Mouse (Mus musculus) E14TG2a.4 (cell line): ENCODE data around the gene Fxyd7.

ENCODE experiments used
- H3K27me3 ChIP-seq: 2 replicates; pipeline ENCODE4 v1.6.1; 2014; ENCODE audit warnings: low read length, control low read depth; ENCODE audit not compliant: insufficient read depth
- H3K36me3 ChIP-seq: 2 replicates; pipeline ENCODE4 v1.6.1; 2014; ENCODE audit warnings: low read length, control low read depth; ENCODE audit not compliant: insufficient read depth
- H3K4me1 ChIP-seq: replicated peaks from 2 replicates; pipeline ENCODE4 v1.6.1; 2014; ENCODE audit warnings: low read depth, low read length, control low read depth
- H3K4me3 ChIP-seq: replicated peaks from 2 replicates; pipeline ENCODE4 v1.5.1; 2014; ENCODE audit warnings: mild to moderate bottlenecking, low read length
- H3K9me3 ChIP-seq: 2 replicates; pipeline ENCODE4 v1.6.1; 2014; ENCODE audit warnings: low read length, control low read depth
- CTCF ChIP-seq: conservative IDR thresholded peaks from 2 replicates; pipeline ENCODE4 v1.5.1; 2014; ENCODE audit warnings: low read length
- NANOG ChIP-seq: IDR thresholded peaks from 2 replicates; pipeline ENCODE4 v1.6.1; 2014; ENCODE audit warnings: borderline replicate concordance, low read length, mixed read lengths
- POU5F1 ChIP-seq: IDR thresholded peaks from 2 replicates; pipeline ENCODE4 v1.6.1; 2014; ENCODE audit warnings: low read length, borderline replicate concordance

Fxyd7 gene

DNA sequence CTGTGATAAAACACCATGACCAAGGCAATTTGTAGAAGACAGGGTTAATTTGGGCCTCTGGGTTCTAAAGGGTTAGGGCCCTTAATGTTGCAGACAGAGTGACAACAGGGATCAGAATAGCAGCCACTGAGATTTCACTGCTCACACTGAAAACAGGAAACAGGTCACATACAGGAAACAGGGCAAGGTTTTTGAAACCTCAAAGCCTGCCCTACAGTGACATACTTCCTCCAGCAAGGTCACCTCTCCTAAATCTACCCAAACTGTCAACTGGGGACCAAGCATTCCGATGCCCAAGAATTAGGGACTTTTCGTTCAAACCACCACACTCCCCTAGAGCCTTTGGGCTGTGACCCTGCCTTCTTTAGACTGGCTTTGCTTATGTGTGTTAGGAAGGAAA, 38.5 kb upstream of the Fxyd7 start:
- no peak overlapping the region for H3K4me3 ChIP-seq
- TF ChIP-seq POU5F1, result no peak
- TF ChIP-seq NANOG, result no peak
- no peak for TF ChIP-seq CTCF
- peaks cover 6% of the 10 kb centered on the region; the same call in 1 of the 2 replicates for H3K27me3 ChIP-seq
- H3K9me3 ChIP-seq, result no peaks in the 10 kb centered on the region
- no peaks in the 10 kb centered on the region for H3K36me3 ChIP-seq
- H3K4me1 ChIP-seq, result peaks cover 26% of the 10 kb centered on the region

- Histone ChIP-seq H3K4me3 (no peak overlapping the region), H3K9me3 (no peaks in the 10 kb centered on the region), H3K4me1 (peaks cover 41% of the 10 kb centered on the region), H3K27me3 (peaks cover 6% of the 10 kb centered on the region; the same call in 1 of the 2 replicates), H3K36me3 (no peaks in the 10 kb centered on the region)
- TF ChIP-seq NANOG (no peak), POU5F1 (no peak), CTCF (no peak)
Observed at GRCm38 (mm10) chr7:31088206-31088605, 36.9 kb upstream of the Fxyd7 start.

- H3K9me3 ChIP-seq, result no peaks in the 10 kb centered on the region
- H3K27me3 ChIP-seq, result no peaks in the 10 kb centered on the region
- TF ChIP-seq CTCF (no peak), POU5F1 (no peak), NANOG (no peak)
- peaks cover 47% of the 10 kb centered on the region for H3K4me1 ChIP-seq
- no peak overlapping the region for H3K4me3 ChIP-seq
- no peaks in the 10 kb centered on the region for H3K36me3 ChIP-seq
Observed at GRCm38 (mm10) chr7:31087262-31087661, 36.0 kb upstream of the Fxyd7 start.

- H3K27me3 ChIP-seq, result no peaks in the 10 kb centered on the region
- H3K36me3 ChIP-seq, result no peaks in the 10 kb centered on the region
- no peak for TF ChIP-seq POU5F1
- no peak for TF ChIP-seq NANOG
- no peak for TF ChIP-seq CTCF
- no peak overlapping the region for H3K4me3 ChIP-seq
- no peaks in the 10 kb centered on the region for H3K9me3 ChIP-seq
- H3K4me1 ChIP-seq, result peaks cover 47% of the 10 kb centered on the region
Observed at GRCm38 (mm10) chr7:31086175-31086755, 35.0 kb upstream of the Fxyd7 start.

GRCm38 (mm10) chr7:31085171-31085570, 33.9 kb upstream of the Fxyd7 start:
- H3K4me3 ChIP-seq, result 0 out of 2 replicates have a peak overlapping the region, but pooled peaks have one; percentile 17
- 0 out of 2 replicates have a peak, but pooled peaks cover 4% of the 10 kb centered on the region for H3K27me3 ChIP-seq
- peaks cover 47% of the 10 kb centered on the region for H3K4me1 ChIP-seq
- 0 out of 2 replicates have a peak, but pooled peaks cover 3% of the 10 kb centered on the region for H3K9me3 ChIP-seq
- TF ChIP-seq CTCF (no peak), POU5F1 (no peak), NANOG (no peak)
- no peaks in the 10 kb centered on the region for H3K36me3 ChIP-seq

GRCm38 (mm10) chr7:31084140-31084539, 32.9 kb upstream of the Fxyd7 start:
- Histone ChIP-seq H3K9me3 (0 out of 2 replicates have a peak, but pooled peaks cover 3% of the 10 kb centered on the region), H3K4me1 (peaks cover 47% of the 10 kb centered on the region), H3K27me3 (0 out of 2 replicates have a peak, but pooled peaks cover 4% of the 10 kb centered on the region), H3K4me3 (no peak overlapping the region), H3K36me3 (no peaks in the 10 kb centered on the region)
- TF ChIP-seq POU5F1 (no peak), NANOG (no peak), CTCF (no peak)

- peaks cover 47% of the 10 kb centered on the region for H3K4me1 ChIP-seq
- 0 out of 2 replicates have a peak, but pooled peaks cover 3% of the 10 kb centered on the region for H3K9me3 ChIP-seq
- no peak for TF ChIP-seq POU5F1
- no peaks in the 10 kb centered on the region for H3K36me3 ChIP-seq
- peak overlapping the region; percentile 7; the same call in 1 of the 2 replicates for H3K4me3 ChIP-seq
- H3K27me3 ChIP-seq, result 0 out of 2 replicates have a peak, but pooled peaks cover 4% of the 10 kb centered on the region
Observed at GRCm38 (mm10) chr7:31082831-31083588, 31.7 kb upstream of the Fxyd7 start.

GRCm38 (mm10) chr7:31082106-31082505, 30.8 kb upstream of the Fxyd7 start:
- H3K27me3 ChIP-seq, result 0 out of 2 replicates have a peak, but pooled peaks cover 4% of the 10 kb centered on the region
- H3K4me1 ChIP-seq, result peaks cover 51% of the 10 kb centered on the region
- TF ChIP-seq CTCF, result no peak
- TF ChIP-seq NANOG, result no peak
- TF ChIP-seq POU5F1, result no peak
- H3K9me3 ChIP-seq, result 0 out of 2 replicates have a peak, but pooled peaks cover 3% of the 10 kb centered on the region
- no peak overlapping the region for H3K4me3 ChIP-seq
- H3K36me3 ChIP-seq, result no peaks in the 10 kb centered on the region
